Comparison of ENCODE assay signal across 13 mouse cellular contexts in the genomic region with DNA sequence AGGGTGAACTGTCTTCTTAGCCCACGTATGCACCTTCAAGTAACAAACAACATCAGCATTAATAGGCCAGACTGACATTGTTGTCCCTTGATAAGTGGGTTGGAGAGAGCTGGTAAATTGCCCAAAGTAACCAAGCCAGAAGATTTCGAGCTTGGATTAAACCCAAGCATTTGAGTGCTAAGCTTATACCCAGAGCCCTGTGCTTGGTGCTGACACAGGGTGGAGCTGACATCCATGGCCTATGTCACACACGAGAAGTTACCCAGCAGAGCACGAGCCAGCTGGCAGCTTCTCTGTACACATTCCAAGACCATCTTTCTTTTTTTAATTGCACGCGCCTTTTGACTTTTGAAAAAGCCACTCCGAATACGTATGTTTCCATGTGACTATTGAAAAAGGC.
"Had no signal": no experiment of that assay in that cellular context is flagged by ENCODE, and none has a peak within 500 bp of the region (broad histone marks: within the 10 kb centered on the region; RNA-seq: fewer than 3 reads in every experiment).

No protein-coding gene starts in this region.

- H3K9ac ChIP-seq: liver, embryonic 15.5 days; midbrain, embryonic 12.5 days; neural tube, embryonic 13.5 days; stomach, embryonic 15.5 days had no signal

- ATAC-seq: midbrain, embryonic 16.5 days had no signal

- H3K4me1 ChIP-seq: limb, embryonic 10.5 days; liver, embryonic 15.5 days; midbrain, embryonic 12.5 days; neural tube, embryonic 13.5 days; stomach, embryonic 15.5 days had no signal

- H3K27ac ChIP-seq: left cerebral cortex, adult 2 months; limb, embryonic 10.5 days; liver, embryonic 15.5 days; midbrain, embryonic 12.5 days; neural tube, embryonic 13.5 days; stomach, embryonic 15.5 days had no signal

- H3K4me2 ChIP-seq: liver, embryonic 11.5 days; liver, embryonic 15.5 days; midbrain, embryonic 12.5 days; neural tube, embryonic 13.5 days; stomach, embryonic 15.5 days had no signal

- H3K27me3 ChIP-seq: liver, embryonic 15.5 days; midbrain, embryonic 12.5 days; neural tube, embryonic 13.5 days; stomach, embryonic 15.5 days had no signal

- H3K36me3 ChIP-seq: limb, embryonic 10.5 days; liver, embryonic 15.5 days; midbrain, embryonic 12.5 days; neural tube, embryonic 13.5 days; stomach, embryonic 15.5 days had no signal

- DNase-seq: kidney, adult 2 months; kidney, postnatal 25 days; lung, postnatal 10 days; right cerebral cortex, postnatal 14 days; thymus, postnatal 4 days had no signal

- H3K9me3 ChIP-seq: limb, embryonic 10.5 days; liver, embryonic 15.5 days; stomach, embryonic 15.5 days had no signal

- H3K4me3 ChIP-seq: left cerebral cortex, adult 2 months; limb, embryonic 10.5 days; liver, embryonic 15.5 days; midbrain, embryonic 12.5 days; neural tube, embryonic 13.5 days; stomach, embryonic 15.5 days had no signal
